Mouse (Mus musculus): ENCODE results near the gene Traf3ip2.

The Traf3ip2 gene

DNA sequence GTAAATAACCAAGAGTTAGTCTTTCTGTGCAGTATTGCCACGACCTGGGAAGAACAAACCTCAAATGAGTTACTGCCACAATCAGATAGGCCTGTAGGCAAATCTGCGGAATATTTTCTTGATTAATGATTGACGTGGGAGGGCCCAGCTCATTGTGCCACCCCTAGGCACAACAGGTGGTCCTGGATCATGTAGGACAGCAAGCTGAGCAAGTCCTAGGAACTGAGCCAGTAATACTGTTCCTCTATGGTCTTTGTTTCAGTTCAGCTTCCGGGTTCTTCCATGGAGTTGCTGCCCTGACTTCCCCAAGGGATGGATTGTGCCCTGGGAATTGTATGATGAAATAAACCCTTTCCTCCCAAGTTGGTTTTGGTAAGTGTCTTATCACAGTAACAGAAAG, 68.3 kb downstream of the Traf3ip2 start:
- no peak for DNase-seq (ENCODE audit: low spot score)

DNA sequence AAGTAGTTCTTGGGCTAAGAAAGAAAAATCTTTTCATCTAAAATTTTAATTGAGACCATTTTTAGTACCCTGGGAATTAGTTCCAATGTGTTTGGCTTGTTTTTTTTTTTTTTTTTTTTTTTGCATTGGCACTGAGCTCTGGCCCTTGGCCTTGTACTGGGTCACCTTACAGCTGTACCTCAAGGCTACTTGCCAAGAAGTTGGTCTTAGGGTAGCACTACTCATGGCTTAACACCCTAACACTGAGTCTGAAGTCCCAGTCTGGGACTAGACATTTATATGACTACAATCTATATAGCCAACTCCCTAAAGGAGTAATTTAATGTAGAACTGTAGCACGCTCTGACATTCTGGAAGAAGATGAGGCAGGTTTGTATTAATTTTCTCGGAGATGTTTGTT, 69.8 kb downstream of the Traf3ip2 start:
- no peak for DNase-seq (ENCODE audit: low spot score)

DNA sequence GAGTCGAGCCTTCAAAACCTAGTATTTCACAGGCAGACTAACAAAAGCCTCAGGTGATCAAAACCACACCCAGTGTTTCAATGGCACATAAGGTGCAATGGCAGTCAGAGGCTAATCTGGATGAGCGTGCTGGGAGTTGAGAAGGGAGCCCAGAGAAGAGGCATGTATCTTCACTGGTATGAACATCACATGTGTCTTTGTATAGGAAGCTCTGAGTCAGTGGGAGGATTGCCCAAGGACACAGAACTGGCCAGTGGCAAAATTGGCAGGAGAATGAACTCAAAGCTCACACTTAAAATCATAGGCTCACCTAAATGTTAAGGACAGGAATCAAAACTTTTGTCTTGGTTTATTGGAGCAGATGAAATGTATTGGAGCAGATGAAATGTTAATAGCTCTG, 70.7 kb downstream of the Traf3ip2 start:
- DNase-seq (ENCODE audit: low spot score): no peak

DNA sequence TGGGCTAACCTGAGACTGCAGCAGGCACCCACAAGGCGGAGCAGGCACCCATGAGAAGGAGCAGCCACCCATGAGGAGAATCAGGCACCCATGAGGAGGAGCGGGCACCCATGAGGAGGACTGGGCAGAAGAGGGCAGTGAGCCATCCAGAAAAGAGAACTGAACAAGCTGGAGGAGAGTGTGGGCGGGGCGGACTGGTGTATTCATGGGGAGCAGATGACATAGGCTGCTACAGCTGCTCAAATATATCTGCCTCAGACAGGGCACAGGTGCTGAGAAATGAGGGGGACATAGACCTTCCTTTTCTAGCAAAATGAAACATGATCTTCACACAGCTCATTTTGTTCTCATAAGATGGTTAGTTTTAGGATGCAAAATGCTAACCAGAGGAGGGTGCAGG, 74.1 kb downstream of the Traf3ip2 start:
- no peak for DNase-seq (ENCODE audit: low spot score)

DNA sequence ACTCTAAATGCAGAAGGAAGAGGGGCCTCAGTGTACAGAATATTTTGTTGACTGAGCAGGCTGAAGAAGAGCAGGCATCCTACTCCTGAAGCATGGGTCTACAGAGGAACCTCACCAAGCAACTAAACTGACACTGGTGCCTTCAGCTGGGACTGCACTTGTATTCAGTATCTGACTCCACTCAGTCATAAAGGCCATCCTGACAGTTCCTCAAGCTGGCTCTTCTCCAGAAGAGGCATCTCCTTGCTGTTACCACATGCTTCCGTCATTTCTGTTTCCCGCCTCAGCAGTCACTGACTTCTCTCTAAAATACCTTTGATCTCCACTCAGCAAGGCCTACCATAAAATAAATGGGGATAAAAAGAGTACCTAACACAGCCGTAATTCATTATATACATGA, 75.1 kb downstream of the Traf3ip2 start:
- DNase-seq (ENCODE audit: low spot score): no peak

DNA sequence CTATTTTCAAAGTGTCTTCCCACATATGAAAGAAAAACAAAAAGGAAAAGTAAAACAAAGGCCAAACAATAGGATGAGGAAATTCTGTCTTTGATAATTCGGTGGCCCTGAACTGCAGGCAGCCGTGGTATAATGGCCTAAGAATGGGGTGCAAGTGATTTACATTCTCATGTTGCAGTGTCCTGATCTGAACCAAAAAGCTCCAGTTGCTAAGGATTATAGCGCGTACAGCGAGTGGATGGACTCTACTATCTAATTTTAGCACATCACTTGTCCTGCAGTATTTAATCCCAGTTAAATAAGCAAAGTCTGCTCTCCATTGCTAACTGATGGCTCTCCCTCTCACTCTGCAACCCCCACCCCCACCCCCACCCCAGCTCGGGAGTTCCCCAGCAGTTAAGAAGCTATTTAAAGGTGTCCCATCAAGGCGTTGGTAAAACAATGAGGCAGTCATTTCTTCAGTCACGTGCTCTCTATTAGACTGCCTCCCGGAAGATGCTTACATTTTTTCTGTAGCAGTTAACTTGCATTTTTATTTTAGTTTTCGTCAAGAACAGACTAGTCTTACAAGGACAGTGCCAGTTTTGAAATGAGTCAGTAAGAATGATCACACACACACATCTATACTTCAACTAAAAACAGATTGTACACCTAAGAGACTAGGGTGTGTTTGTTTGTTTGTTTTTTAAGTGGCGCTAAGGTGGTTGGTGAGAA, 78.8 kb downstream of the Traf3ip2 start:
- no peak for DNase-seq (ENCODE audit: low spot score)

DNA sequence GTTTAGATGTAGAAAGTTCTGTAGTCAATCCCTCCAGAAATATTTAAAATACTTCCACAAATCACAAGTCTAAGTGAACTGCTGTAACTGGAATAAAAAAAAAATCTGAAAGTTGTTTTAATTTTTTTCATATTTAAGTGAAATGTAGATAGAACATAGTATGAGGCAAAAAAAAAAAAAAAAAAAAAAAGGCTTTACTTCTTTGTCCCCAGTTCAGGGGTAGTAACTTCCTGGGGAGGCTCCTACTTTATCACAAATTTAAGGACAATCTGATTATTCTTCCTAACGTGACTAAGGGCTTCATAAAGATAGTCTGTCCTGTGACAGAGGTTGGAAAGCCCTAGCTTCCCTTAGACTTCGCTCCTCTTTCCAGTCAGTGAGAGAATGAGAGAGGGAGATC, 79.4 kb downstream of the Traf3ip2 start:
- no peak for DNase-seq (ENCODE audit: low spot score)

All from ovary, postnatal 10 days (tissue).